Mouse (Mus musculus): ENCODE results near the gene Macrod1.

Gene Macrod1

GRCm38 (mm10) chr19:7116038-7116731 is 59.6 kb downstream of the Macrod1 start:
- DNase-seq, result no peak

GRCm38 (mm10) chr19:7117141-7117540 is 60.5 kb downstream of the Macrod1 start:
- no peak for DNase-seq

DNA sequence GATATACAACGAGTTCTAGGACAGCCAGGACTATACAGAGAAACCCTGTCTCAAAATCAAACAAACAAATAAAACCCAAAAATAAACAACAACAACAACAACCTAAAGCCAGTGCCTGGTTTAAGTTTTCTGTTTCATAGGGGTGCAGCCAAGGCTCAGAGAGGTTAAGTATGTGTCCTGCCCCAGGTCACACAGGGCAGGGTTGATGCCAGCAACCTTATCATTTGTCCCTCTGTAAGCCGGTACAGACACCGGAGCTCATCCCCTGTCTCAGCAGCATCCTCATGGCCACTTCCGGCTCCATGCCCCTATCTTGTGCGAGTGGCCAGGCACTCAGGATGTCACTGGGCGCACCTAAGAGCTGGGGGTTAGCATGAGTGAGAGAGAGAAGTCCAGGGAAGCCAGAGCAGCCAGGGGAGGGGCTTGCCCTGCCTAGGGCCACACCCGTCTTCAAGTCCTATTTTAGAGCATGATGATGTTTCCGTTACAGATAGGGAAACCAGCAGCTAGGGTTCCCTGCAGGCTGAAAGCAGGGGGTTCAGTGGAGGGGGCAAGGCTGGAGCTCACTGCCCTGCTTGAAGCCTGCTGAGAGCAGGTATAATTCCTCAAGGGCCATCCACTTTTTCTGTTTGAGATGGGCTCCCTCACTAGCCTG is 61.2 kb downstream of the Macrod1 start:
- DNase-seq, result no peak

DNA sequence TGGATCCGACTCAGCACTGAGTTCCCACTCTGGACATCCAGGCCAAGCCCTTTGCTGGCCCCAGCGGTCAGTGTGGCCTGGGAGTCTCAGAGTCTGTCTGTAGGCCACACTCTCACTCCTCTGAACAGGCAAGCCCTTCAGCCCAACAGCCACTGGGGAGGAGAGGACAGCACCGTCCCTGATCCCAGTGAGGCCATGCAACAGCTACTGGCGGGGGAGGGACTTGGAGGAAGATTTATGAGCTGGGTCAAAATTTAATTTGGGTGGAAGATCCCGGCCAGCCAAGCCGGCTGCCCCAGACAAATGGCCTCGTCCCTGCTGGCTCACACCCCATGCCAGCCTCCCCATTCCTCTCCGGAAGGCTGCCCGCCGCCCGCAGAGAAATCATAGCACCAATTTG is 64.6 kb downstream of the Macrod1 start:
- no peak for DNase-seq

- DNase-seq, result no peak
These were observed 65.7 kb downstream of the Macrod1 start for GRCm38 (mm10) chr19:7122277-7122676.

GRCm38 (mm10) chr19:7122698-7123306 is 66.2 kb downstream of the Macrod1 start:
- no peak for DNase-seq

- DNase-seq, result no peak
These were observed 69.0 kb downstream of the Macrod1 start for GRCm38 (mm10) chr19:7125526-7126156.

- no peak for DNase-seq
These were observed 69.6 kb downstream of the Macrod1 start for GRCm38 (mm10) chr19:7126209-7126608.

GRCm38 (mm10) chr19:7126933-7127332 is 70.3 kb downstream of the Macrod1 start:
- no peak for DNase-seq

GRCm38 (mm10) chr19:7128551-7129475 is 72.2 kb downstream of the Macrod1 start:
- no peak for DNase-seq

DNA sequence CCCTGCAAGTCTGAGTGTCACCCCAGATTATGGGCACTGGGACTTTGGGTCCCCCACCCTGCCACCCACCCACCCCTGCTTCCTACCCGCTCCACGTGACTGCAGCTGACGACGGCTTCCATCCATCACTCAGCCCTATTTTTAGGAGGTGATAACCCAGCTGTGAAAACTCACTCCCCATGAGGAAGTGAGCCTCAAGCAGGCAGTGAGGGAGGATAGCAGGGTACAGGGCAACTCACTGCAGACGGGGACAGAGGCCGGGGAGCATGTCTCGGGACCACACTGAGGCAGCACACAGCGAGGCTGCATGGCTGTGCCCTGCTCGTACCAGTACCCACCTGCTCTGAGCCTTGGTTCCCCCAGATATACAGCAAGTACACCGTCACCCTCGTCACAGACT is 73.7 kb downstream of the Macrod1 start:
- no peak for DNase-seq

DNA sequence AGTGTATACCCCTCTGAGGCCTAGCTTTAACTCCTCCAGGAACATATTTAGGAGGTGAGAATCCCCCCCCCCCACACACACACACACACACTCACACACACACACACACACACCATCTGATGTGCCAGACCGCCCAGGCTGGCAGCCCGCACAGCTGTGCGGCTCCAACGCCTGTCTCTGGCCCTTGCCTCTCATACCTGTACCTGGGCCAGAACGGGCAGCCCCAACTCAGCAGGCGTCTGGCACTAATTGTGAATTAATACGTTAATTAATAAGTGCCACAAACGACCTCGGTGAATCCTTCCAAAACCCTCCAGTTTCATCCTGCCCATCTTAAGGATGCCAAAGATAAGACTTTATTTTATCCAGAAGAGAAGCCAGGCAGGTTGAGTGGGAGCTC is 76.8 kb downstream of the Macrod1 start:
- no peak for DNase-seq

DNA sequence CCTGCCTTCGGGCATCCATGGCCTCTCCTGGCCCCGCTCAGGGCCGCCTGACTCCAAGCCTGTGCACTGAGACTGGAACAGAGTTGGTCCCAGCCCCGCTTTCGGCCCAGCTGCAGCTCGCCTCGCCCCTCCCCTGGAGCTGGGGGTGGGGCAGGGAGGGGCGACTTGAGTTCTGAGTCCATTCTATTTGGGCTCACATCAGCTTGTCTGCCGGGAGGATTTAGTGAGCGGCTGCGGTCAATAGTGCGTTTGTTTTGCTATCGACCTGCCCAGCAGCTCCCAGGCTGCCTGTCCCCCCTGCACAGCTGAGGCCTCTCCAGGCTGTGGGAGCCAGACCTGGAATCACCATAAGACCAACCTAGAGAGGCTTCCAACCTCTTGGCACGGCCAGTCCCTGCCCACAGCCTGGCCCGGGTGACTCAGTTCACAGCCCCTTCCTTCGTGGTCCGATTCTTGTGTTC is 78.1 kb downstream of the Macrod1 start:
- no peak for DNase-seq

- DNase-seq, result no peak
These were observed 78.9 kb downstream of the Macrod1 start for GRCm38 (mm10) chr19:7135525-7135924.

GRCm38 (mm10) chr19:7136016-7136415 is 79.4 kb downstream of the Macrod1 start:
- DNase-seq, result peak; percentile 39

- DNase-seq, result no peak
These were observed 80.3 kb downstream of the Macrod1 start for GRCm38 (mm10) chr19:7136714-7137498.

DNA sequence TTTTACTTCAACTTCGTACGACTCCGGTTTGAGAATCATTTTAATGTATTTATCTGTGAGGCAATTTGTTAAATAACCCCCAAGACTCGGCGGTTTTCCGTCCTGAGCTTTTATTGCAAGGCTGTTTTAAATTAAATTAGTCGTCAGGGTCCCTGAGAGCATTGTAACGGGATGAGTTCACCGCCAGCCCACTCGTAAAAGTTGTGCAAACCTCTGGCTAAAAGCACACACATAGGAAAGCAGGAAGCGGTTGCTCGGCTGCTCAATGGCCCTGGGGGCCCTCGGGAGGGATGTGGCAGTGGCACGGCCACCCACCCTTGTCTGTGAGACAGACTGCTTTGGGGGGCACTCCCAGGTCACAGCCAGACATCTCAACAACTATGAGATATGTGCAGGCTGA is 81.7 kb downstream of the Macrod1 start:
- no peak for DNase-seq

- DNase-seq, result no peak
These were observed 82.7 kb downstream of the Macrod1 start for GRCm38 (mm10) chr19:7139321-7139720.

- DNase-seq, result peak; percentile 40
These were observed 83.8 kb downstream of the Macrod1 start for GRCm38 (mm10) chr19:7140373-7140772.

DNA sequence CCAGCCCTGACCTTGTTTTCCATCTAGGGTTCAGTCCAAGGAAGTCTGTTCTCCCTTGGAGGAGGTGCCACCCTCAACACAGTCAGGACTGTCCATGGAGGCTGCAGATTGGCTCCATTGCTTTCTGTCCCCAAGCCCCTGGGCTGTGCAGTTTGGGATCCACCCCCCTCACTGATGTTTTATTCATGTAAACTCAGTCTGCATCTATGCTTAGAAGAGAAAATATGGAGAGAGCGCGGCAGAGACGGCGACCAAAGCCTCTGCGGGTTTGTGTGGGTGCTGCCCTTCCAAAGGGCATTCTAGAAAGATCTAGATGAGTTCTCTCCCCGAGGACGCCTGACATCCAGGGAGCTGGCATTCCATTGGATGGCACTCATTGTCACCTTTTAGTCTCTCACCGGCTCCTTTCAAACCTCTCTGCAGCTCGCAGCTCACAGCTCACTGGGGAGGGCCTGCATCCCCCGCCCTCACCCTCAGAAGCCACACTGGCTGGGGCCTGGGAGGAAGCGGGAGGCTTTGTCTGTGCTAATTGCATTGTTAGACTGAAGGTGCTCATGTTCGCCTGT is 84.3 kb downstream of the Macrod1 start:
- peak; percentile 44 for DNase-seq

DNA sequence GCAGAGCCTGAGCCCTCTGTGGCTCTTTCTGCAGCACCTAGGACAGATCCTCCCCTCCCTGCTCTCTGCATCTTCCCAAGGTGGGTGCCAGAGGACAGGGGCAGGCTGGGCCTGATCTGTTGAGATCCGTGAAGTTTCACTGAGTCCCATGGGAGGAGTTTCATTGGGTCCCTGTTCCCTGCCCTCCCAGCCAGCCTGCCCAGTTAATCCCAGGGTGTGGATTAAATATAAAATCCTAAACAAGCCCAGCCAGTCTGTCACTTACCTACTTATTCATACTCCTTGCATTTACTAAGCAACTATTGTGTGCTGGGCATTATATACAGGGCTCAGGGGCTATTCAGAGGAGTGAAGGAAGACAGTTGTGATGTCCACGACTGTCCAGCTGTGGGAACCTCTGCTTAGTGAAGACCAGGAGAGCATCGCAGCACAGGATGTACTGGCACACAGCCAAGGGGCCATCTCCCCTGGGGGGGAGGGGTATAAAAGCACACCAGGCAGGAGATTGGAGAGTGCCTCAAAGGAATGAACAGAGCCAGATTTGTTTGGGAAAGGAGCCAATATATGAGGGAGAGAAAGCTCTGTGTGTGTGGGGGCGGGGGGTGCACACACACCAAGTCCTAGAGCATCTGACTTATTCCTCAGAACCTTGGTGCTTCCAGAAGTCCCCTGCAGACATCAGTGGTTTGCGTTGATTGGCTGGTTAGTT is 85.8 kb downstream of the Macrod1 start:
- DNase-seq, result no peak
